In genomic region chr8:110710593-110710992, GRCm38 (mm10) we compare ENCODE assay signal across 13 mouse cellular contexts. TPM values are rescaled to one million over a fixed set of nuclear protein-coding genes. Genes with fewer than 3 reads are reported as not detected.
A peak's percentile ranks its signal among the peaks of the same experiment; 100 is the strongest.
DNase-seq lines count a peak whose midpoint lies in the region; ATAC-seq and TF ChIP-seq lines count a peak whose summit lies in the region.
"Had no signal": no experiment of that assay in that cellular context is flagged by ENCODE, and none has a peak within 500 bp of the region (broad histone marks: within the 10 kb centered on the region; RNA-seq: fewer than 3 reads in every experiment).

No protein-coding gene starts in this region.

- no peaks in the 10 kb centered on the region for H3K27me3 ChIP-seq in hindbrain, embryonic 12.5 days
- H3K27me3 ChIP-seq in hindbrain, embryonic 11.5 days (ENCODE audit: control insufficient read depth, insufficient read depth, low read length) = no peaks in the 10 kb centered on the region
- no peaks in the 10 kb centered on the region for H3K27me3 ChIP-seq in lung, postnatal 0 days (replicated peaks; ENCODE audit: insufficient read depth, low read length)
- H3K27me3 ChIP-seq in stomach, embryonic 15.5 days (replicated peaks) = no peaks in the 10 kb centered on the region
- H3K27me3 ChIP-seq: liver, embryonic 15.5 days had no signal

- H3K36me3 ChIP-seq in hindbrain, embryonic 12.5 days = peaks cover 39% of the 10 kb centered on the region
- H3K36me3 ChIP-seq in hindbrain, embryonic 11.5 days (ENCODE audit: control insufficient read depth, insufficient read depth, low read length) = no peaks in the 10 kb centered on the region; the same call in 1 of the 2 replicates
- no peaks in the 10 kb centered on the region for H3K36me3 ChIP-seq in lung, postnatal 0 days (ENCODE audit: insufficient read depth, low read length)
- no peaks in the 10 kb centered on the region; the same call in 1 of the 2 replicates for H3K36me3 ChIP-seq in stomach, embryonic 15.5 days

- no peak for TF ChIP-seq EP300 in lung, postnatal 0 days (IDR thresholded peaks at IDR 0.05)

- no peak for ATAC-seq in hindbrain, embryonic 12.5 days (ENCODE audit: low FRiP score)
- ATAC-seq in hindbrain, embryonic 11.5 days (ENCODE audit: low FRiP score) = no peak
- peak; percentile 32 for ATAC-seq in lung, postnatal 0 days
- ATAC-seq in stomach, embryonic 15.5 days (ENCODE audit: insufficient read depth, low FRiP score, low read depth) = no peak
- ATAC-seq: midbrain, embryonic 16.5 days had no signal

- no peak; the same call in 1 of the 2 replicates for TF ChIP-seq CTCF in lung, postnatal 0 days (IDR thresholded peaks at IDR 0.05)

- no peak overlapping the region for H3K9ac ChIP-seq in hindbrain, embryonic 12.5 days
- H3K9ac ChIP-seq in hindbrain, embryonic 11.5 days (ENCODE audit: low read depth, low read length) = no peak overlapping the region
- no peak overlapping the region for H3K9ac ChIP-seq in lung, postnatal 0 days (replicated peaks; ENCODE audit: low read depth)
- no peak overlapping the region for H3K9ac ChIP-seq in stomach, embryonic 15.5 days
- H3K9ac ChIP-seq: liver, embryonic 15.5 days had no signal

- H3K9me3 ChIP-seq in hindbrain, embryonic 12.5 days (replicated peaks) = no peaks in the 10 kb centered on the region
- H3K9me3 ChIP-seq in hindbrain, embryonic 11.5 days (ENCODE audit: control insufficient read depth, low read length) = no peaks in the 10 kb centered on the region
- no peaks in the 10 kb centered on the region for H3K9me3 ChIP-seq in lung, postnatal 0 days (ENCODE audit: low read length)
- H3K9me3 ChIP-seq in stomach, embryonic 15.5 days = no peaks in the 10 kb centered on the region
- H3K9me3 ChIP-seq: liver, embryonic 15.5 days had no signal

- no peak overlapping the region for H3K4me3 ChIP-seq in hindbrain, embryonic 12.5 days
- no peak overlapping the region for H3K4me3 ChIP-seq in hindbrain, embryonic 11.5 days (ENCODE audit: low read depth, low read length)
- H3K4me3 ChIP-seq in lung, postnatal 0 days (ENCODE audit: low read depth, low read length) = no peak overlapping the region
- no peak overlapping the region for H3K4me3 ChIP-seq in stomach, embryonic 15.5 days (replicated peaks)
- H3K4me3 ChIP-seq: liver, embryonic 15.5 days had no signal

- WGBS in hindbrain, embryonic 12.5 days = 64% methylated on average over 3 of the region's 3 CpGs
- 67% methylated on average over 3 of the region's 3 CpGs for WGBS in hindbrain, embryonic 11.5 days
- 42% methylated on average over 3 of the region's 3 CpGs for WGBS in lung, postnatal 0 days
- WGBS in stomach, embryonic 15.5 days = 62% methylated on average over 3 of the region's 3 CpGs

- peak overlapping the region; percentile 44; the same call in 1 of the 2 replicates for H3K27ac ChIP-seq in hindbrain, embryonic 12.5 days
- no peak overlapping the region for H3K27ac ChIP-seq in hindbrain, embryonic 11.5 days (ENCODE audit: low read depth, low read length)
- peak overlapping the region; percentile 78 for H3K27ac ChIP-seq in lung, postnatal 0 days (ENCODE audit: low read length)
- H3K27ac ChIP-seq in stomach, embryonic 15.5 days = peak overlapping the region; percentile 55; the same call in 1 of the 2 replicates
- H3K27ac ChIP-seq: liver, embryonic 15.5 days had no signal

- H3K4me1 ChIP-seq in hindbrain, embryonic 12.5 days = peaks cover 24% of the 10 kb centered on the region
- no peaks in the 10 kb centered on the region for H3K4me1 ChIP-seq in hindbrain, embryonic 11.5 days (replicated peaks; ENCODE audit: control insufficient read depth, insufficient read depth, low read length)
- H3K4me1 ChIP-seq in lung, postnatal 0 days (ENCODE audit: insufficient read depth, low read depth, low read length) = peaks cover 24% of the 10 kb centered on the region; the same call in 1 of the 2 replicates
- H3K4me1 ChIP-seq in stomach, embryonic 15.5 days = peaks cover 10% of the 10 kb centered on the region; the same call in 1 of the 2 replicates
- H3K4me1 ChIP-seq: liver, embryonic 15.5 days had no signal

- H3K4me2 ChIP-seq in hindbrain, embryonic 12.5 days (replicated peaks) = no peak overlapping the region
- no peak overlapping the region for H3K4me2 ChIP-seq in hindbrain, embryonic 11.5 days (replicated peaks; ENCODE audit: low read depth, low read length)
- H3K4me2 ChIP-seq in lung, postnatal 0 days (replicated peaks; ENCODE audit: low read depth, low read length) = no peak overlapping the region
- no peak overlapping the region for H3K4me2 ChIP-seq in stomach, embryonic 15.5 days
- H3K4me2 ChIP-seq: liver, embryonic 15.5 days had no signal

- DNase-seq in cerebellum, adult 11-12 months = peak; percentile 29
- no peak for DNase-seq in cerebellum, postnatal 4 days (ENCODE audit: low spot score in 2 of 2)
- no peak for DNase-seq in hindbrain, embryonic 11.5 days (ENCODE audit: low spot score)
- DNase-seq in lung, postnatal 0 days (ENCODE audit: low spot score) = peak; percentile 67
- no peak for DNase-seq in lung, postnatal 14 days
- DNase-seq in urinary bladder, postnatal 4 days (ENCODE audit: low spot score in 2 of 2) = no peak
- DNase-seq: cerebellum, postnatal 14 days; kidney, adult 2 months; thymus, adult 18-20 months had no signal

RNA-seq across cellular contexts. Expression of gene Mtss1l, which starts 10.7 kb away (rescaled TPM):
- polyA plus RNA-seq in hindbrain, embryonic 12.5 days (2016; fragmentation: Nextera tagmentation; extraction: Ambion mirVana) = 21.6 and 23.3 TPM in 2 replicates
- 10.5 and 10.8 TPM in 2 replicates for polyA plus RNA-seq in hindbrain, embryonic 11.5 days (2014; fragmentation: Nextera tagmentation; extraction: Ambion mirVana)
- polyA plus RNA-seq in lung, postnatal 0 days (2015; fragmentation: Nextera tagmentation; extraction: Ambion mirVana) = 13.8 and 16.6 TPM in 2 replicates
- polyA plus RNA-seq in stomach, embryonic 15.5 days (2015; fragmentation: Nextera tagmentation; extraction: Ambion mirVana) = 15.9 and 16.2 TPM in 2 replicates

Comparison
In these comparisons a context has a peak if more than half of its experiments do, and no peak if none do; other contexts are left out.
1. DNase-seq: peak in cerebellum, adult 11-12 months (single experiment) and lung, postnatal 0 days (single experiment); none in cerebellum, postnatal 4 days (0 of 2), hindbrain, embryonic 11.5 days (single experiment), lung, postnatal 14 days (single experiment) and urinary bladder, postnatal 4 days (0 of 2).